Mouse (Mus musculus): ENCODE measurements around the gene Myo1d. TPM values are rescaled to one million over a fixed set of nuclear protein-coding genes. Genes with fewer than 3 reads are reported as not detected.

Myo1d gene
- polyA plus RNA-seq, 1 experiment, result 37.1 TPM

- DNase-seq, result peak; percentile 71
- Histone ChIP-seq H3K4me1 (ENCODE audit: control insufficient read depth, insufficient read depth, low read length) (no peaks in the 10 kb centered on the region; the same call in 1 of the 2 replicates), H3K27ac (ENCODE audit: insufficient read depth, low read depth, low read length) (no peak overlapping the region), H3K4me3 (ENCODE audit: insufficient read depth, low read depth, low read length) (no peak overlapping the region), H3K36me3 (ENCODE audit: control insufficient read depth, insufficient read depth, low read length) (no peaks in the 10 kb centered on the region), H3K27me3 (replicated peaks; ENCODE audit: control insufficient read depth, insufficient read depth, low read length) (no peaks in the 10 kb centered on the region)
- TF ChIP-seq CTCF (conservative IDR thresholded peaks at IDR 0.05; ENCODE audit: insufficient read depth, insufficient read length, low read depth, low read length) (no peak), POLR2A (IDR thresholded peaks at IDR 0.05; ENCODE audit: low read depth, low read length) (no peak)
- WGBS, result 38% methylated on average over 14 of the region's 14 CpGs
Observed at GRCm38 (mm10) chr11:80577747-80578640, 201.8 kb downstream of the Myo1d start.

GRCm38 (mm10) chr11:80575794-80576193, 204.0 kb downstream of the Myo1d start:
- no peak overlapping the region for H3K4me3 ChIP-seq (ENCODE audit: insufficient read depth, low read depth, low read length)
- no peaks in the 10 kb centered on the region for H3K36me3 ChIP-seq (ENCODE audit: control insufficient read depth, insufficient read depth, low read length)
- no peak overlapping the region for H3K27ac ChIP-seq (ENCODE audit: insufficient read depth, low read depth, low read length)
- TF ChIP-seq POLR2A (IDR thresholded peaks at IDR 0.05; ENCODE audit: low read depth, low read length) (no peak), CTCF (conservative IDR thresholded peaks at IDR 0.05; ENCODE audit: insufficient read depth, insufficient read length, low read depth, low read length) (no peak)
- DNase-seq, result no peak
- no peaks in the 10 kb centered on the region for H3K27me3 ChIP-seq (replicated peaks; ENCODE audit: control insufficient read depth, insufficient read depth, low read length)
- WGBS, result 79% methylated on average over 3 of the region's 3 CpGs
- no peaks in the 10 kb centered on the region; the same call in 1 of the 2 replicates for H3K4me1 ChIP-seq (ENCODE audit: control insufficient read depth, insufficient read depth, low read length)

- WGBS, result 80% methylated on average over 3 of the region's 3 CpGs
- TF ChIP-seq POLR2A (IDR thresholded peaks at IDR 0.05; ENCODE audit: low read depth, low read length), result no peak
- no peak for TF ChIP-seq CTCF (conservative IDR thresholded peaks at IDR 0.05; ENCODE audit: insufficient read depth, insufficient read length, low read depth, low read length)
- H3K4me1 ChIP-seq (ENCODE audit: control insufficient read depth, insufficient read depth, low read length), result no peaks in the 10 kb centered on the region
- H3K36me3 ChIP-seq (ENCODE audit: control insufficient read depth, insufficient read depth, low read length), result no peaks in the 10 kb centered on the region
- no peak overlapping the region for H3K4me3 ChIP-seq (ENCODE audit: insufficient read depth, low read depth, low read length)
- no peak for DNase-seq
- no peaks in the 10 kb centered on the region for H3K27me3 ChIP-seq (replicated peaks; ENCODE audit: control insufficient read depth, insufficient read depth, low read length)
- no peak overlapping the region for H3K27ac ChIP-seq (ENCODE audit: insufficient read depth, low read depth, low read length)
Observed at GRCm38 (mm10) chr11:80566286-80566685, 213.5 kb downstream of the Myo1d start.

DNA sequence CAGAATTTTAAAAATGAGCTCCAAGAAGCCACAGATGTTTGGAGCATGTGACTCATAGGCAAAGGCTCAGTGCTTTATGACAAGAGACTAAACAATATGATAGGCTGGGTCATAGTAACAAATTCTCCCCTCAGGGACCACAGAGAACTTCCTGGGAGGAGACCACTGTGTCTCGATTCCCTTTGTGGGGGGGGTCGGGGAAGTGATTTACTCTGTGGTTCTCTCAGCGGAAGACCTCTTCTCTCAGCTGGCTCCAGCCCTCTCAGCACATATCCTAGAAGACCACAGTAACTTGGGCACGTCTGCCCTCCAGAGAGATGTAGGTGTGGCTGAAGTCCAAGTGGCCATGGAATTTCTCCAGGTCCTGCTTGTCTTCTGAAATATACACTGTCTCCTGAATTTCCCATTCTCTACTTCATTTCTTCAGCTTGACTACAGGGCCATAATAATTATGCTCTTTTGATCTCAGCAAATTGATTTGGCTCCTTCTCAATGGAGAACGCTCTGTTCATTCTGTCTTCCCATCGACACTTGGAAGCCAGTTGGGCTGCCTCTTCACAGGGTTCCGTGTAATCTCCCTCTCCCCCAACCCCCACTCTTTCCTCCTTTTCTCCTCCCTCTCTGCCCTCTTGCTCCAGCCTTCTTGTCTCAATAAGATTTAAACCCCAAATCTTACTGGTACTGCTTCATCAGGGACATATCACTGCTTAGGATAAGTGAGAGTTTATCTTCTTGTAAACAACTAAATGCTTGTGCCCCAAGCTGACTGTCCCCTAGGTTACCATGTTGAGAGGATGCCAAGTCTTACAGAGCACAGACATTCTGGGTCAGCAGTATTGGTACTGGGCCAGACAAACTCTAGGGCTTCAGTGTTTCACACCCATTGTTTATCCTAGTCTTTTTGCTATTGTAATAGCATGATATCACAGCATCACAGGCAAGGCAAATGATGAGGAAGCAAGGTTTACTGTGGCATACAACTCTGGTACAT, 214.6 kb downstream of the Myo1d start:
- WGBS, result 73% methylated on average over 7 of the region's 7 CpGs
- Histone ChIP-seq H3K27ac (ENCODE audit: insufficient read depth, low read depth, low read length) (no peak overlapping the region), H3K36me3 (ENCODE audit: control insufficient read depth, insufficient read depth, low read length) (no peaks in the 10 kb centered on the region), H3K4me3 (ENCODE audit: insufficient read depth, low read depth, low read length) (no peak overlapping the region), H3K27me3 (replicated peaks; ENCODE audit: control insufficient read depth, insufficient read depth, low read length) (no peaks in the 10 kb centered on the region), H3K4me1 (ENCODE audit: control insufficient read depth, insufficient read depth, low read length) (no peaks in the 10 kb centered on the region)
- peak; percentile 53 for DNase-seq
- TF ChIP-seq POLR2A (IDR thresholded peaks at IDR 0.05; ENCODE audit: low read depth, low read length) (no peak), CTCF (conservative IDR thresholded peaks at IDR 0.05; ENCODE audit: insufficient read depth, insufficient read length, low read depth, low read length) (no peak)

DNA sequence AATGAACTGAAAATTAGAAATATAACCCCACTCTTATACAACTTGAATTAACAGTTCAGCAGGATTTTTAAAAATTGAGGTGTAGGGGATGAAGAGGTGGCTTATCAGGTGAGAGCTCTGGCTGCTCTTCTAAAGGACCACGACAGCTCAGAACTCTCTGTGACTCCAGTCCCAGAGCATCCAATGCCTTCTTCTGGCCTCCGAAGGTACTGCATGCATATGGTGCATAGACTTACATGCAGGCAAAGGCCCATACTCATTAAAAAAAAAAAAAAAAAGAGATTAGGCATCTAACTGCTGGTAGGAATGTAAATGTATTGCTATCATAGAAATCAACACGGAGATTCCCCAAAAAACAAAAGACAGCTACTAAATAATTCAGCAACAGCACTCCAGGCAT, 217.3 kb downstream of the Myo1d start:
- no peaks in the 10 kb centered on the region for H3K4me1 ChIP-seq (ENCODE audit: control insufficient read depth, insufficient read depth, low read length)
- H3K27ac ChIP-seq (ENCODE audit: insufficient read depth, low read depth, low read length), result no peak overlapping the region
- no peaks in the 10 kb centered on the region for H3K27me3 ChIP-seq (replicated peaks; ENCODE audit: control insufficient read depth, insufficient read depth, low read length)
- H3K36me3 ChIP-seq (ENCODE audit: control insufficient read depth, insufficient read depth, low read length), result no peaks in the 10 kb centered on the region
- WGBS, result 55% methylated on average over 3 of the region's 3 CpGs
- H3K4me3 ChIP-seq (ENCODE audit: insufficient read depth, low read depth, low read length), result no peak overlapping the region
- peak; percentile 32 for TF ChIP-seq CTCF (conservative IDR thresholded peaks at IDR 0.05; ENCODE audit: insufficient read depth, insufficient read length, low read depth, low read length)
- no peak for TF ChIP-seq POLR2A (IDR thresholded peaks at IDR 0.05; ENCODE audit: low read depth, low read length)
- peak; percentile 7 for DNase-seq

DNA sequence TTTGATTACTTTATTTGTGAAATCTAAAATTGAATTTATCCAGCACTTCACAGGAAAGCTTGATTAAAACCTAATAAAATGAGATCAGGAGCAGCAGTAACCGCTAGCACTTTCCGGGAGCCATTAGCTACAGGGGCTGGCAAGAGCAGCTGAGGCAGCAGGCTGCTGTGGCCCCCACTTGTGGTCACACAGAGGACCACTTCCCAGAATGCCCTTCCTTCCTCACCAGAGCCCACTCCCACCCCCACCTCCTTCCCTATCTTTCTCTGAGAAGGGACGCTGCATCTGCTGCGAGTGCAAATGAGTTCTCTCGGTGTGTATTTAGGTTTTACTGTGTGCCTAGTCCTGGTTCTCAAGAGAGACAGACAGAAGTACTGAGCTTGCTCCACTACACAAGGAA, 219.1 kb downstream of the Myo1d start:
- DNase-seq, result no peak
- Histone ChIP-seq H3K4me3 (ENCODE audit: insufficient read depth, low read depth, low read length) (no peak overlapping the region), H3K36me3 (ENCODE audit: control insufficient read depth, insufficient read depth, low read length) (no peaks in the 10 kb centered on the region; the same call in 1 of the 2 replicates), H3K27me3 (replicated peaks; ENCODE audit: control insufficient read depth, insufficient read depth, low read length) (no peaks in the 10 kb centered on the region), H3K4me1 (ENCODE audit: control insufficient read depth, insufficient read depth, low read length) (no peaks in the 10 kb centered on the region), H3K27ac (ENCODE audit: insufficient read depth, low read depth, low read length) (no peak overlapping the region)
- TF ChIP-seq POLR2A (IDR thresholded peaks at IDR 0.05; ENCODE audit: low read depth, low read length) (no peak), CTCF (conservative IDR thresholded peaks at IDR 0.05; ENCODE audit: insufficient read depth, insufficient read length, low read depth, low read length) (no peak)
- WGBS, result 84% methylated on average over 5 of the region's 5 CpGs

Data from kidney, adult 2 months (tissue).